Mouse (Mus musculus): ENCODE results near the gene Cfdp1. TPM values are rescaled to one million over a fixed set of nuclear protein-coding genes. Genes with fewer than 3 reads are reported as not detected.

The Cfdp1 gene
- total RNA-seq (2022): 10 to 100 TPM; 62.3 to 84.3 (median 70.8) TPM

GRCm38 (mm10) chr8:111853861-111854501 lies at the start of gene Cfdp1:
Gene Cfdp1, minus strand, starts transcription at chr8:111854291.
- peak; percentile 96 for DNase-seq (ENCODE audit: low spot score in 2 of 2)

- no peak for DNase-seq (ENCODE audit: low spot score in 2 of 2)
Observed at GRCm38 (mm10) chr8:111902080-111902479, 48.0 kb upstream of the Cfdp1 start.

GRCm38 (mm10) chr8:111898586-111898985 lies 44.5 kb upstream of the Cfdp1 start:
- no peak for DNase-seq (ENCODE audit: low spot score in 2 of 2)

DNA sequence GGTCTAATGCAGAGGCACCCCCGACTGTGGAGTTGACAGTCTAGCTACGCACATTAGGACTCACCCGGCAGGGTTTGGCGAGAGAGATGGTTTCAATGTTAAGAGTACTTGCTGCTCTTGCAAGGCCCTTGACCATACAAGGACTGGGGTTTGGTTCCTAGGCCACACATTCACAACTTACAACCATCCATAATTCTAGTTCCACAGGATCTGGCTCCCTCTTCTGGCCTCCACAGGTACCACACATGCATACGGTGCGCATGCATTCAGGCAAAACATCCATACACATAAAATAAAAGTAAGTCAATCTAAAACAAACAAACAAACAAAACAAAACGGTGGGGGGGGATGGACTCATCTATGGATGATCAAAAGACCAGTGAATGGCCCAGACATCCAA lies 40.9 kb upstream of the Cfdp1 start:
- no peak for DNase-seq (ENCODE audit: low spot score in 2 of 2)

- no peak for DNase-seq (ENCODE audit: low spot score in 2 of 2)
Observed at GRCm38 (mm10) chr8:111892615-111893014, 38.5 kb upstream of the Cfdp1 start.

- DNase-seq (ENCODE audit: low spot score in 2 of 2): no peak
Observed at GRCm38 (mm10) chr8:111891983-111892382, 37.9 kb upstream of the Cfdp1 start.

- no peak for DNase-seq (ENCODE audit: low spot score in 2 of 2)
Observed at GRCm38 (mm10) chr8:111890911-111891303, 36.8 kb upstream of the Cfdp1 start.

- DNase-seq (ENCODE audit: low spot score in 2 of 2): no peak
Observed at GRCm38 (mm10) chr8:111889931-111890910, 36.1 kb upstream of the Cfdp1 start.

GRCm38 (mm10) chr8:111888091-111888650 lies 34.1 kb upstream of the Cfdp1 start:
- no peak for DNase-seq (ENCODE audit: low spot score in 2 of 2)

- DNase-seq (ENCODE audit: low spot score in 2 of 2): no peak
Observed at GRCm38 (mm10) chr8:111887479-111887878, 33.4 kb upstream of the Cfdp1 start.

GRCm38 (mm10) chr8:111883615-111884014 lies 29.5 kb upstream of the Cfdp1 start:
- no peak for DNase-seq (ENCODE audit: low spot score in 2 of 2)

DNA sequence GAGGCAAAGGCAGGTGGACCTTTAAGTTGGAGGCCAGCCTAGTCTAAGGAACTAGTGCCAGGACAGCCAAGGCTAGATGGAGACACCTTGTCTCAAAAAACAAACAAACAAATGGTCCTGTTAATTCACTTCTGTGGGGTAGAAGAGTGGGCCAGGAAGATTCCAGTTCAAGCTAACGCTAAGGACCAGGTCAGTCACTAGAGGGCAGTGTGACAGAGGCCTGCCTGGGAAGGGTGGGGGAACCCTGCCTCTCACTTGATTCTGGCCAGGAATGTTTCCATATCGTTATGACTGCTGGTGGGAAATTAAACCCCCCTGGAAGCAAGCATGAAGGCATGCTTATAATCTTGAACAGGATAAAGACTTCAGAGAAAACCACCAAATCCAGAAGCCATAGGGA lies 27.5 kb upstream of the Cfdp1 start:
- peak in 1 of 2 experiments; percentile 16 for DNase-seq (ENCODE audit: low spot score in 2 of 2)

GRCm38 (mm10) chr8:111877711-111878110 lies 23.6 kb upstream of the Cfdp1 start:
- no peak for DNase-seq (ENCODE audit: low spot score in 2 of 2)

DNA sequence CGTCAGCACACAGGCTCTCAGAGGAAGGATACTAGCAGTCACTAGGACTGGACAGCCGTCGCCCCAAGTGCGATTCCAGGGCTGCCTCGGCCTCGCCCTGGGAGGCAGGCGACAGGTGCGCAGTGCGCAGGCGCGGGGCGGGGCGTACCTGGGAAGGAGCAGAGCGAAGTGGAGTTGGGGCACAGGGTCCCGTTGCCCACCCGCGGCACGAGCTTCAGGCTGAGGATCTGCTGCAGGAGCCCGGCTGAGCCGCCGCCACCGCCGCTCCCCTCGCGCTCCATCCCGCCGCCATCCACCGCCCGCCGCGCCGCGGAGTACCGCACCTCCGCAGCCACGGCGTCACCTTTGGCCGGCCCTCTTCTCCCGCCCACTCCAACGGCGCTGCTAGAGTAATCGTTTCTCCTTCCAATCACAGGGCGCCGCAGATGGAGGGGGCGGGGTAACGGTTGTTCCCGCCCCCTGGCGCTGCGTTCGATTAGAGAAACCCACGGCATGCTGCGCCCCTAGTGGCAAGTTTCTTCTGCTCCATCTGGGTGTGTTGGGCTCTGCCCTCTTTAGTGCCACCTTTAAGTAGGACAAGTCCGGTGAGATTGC lies 22.4 kb upstream of the Cfdp1 start, which contains the start of gene Tmem170:
Gene Tmem170 (minus strand): TSS at position 396 of the 594 bp plus-strand sequence.
- DNase-seq (ENCODE audit: low spot score in 2 of 2): peak; percentile 97 to 99

- no peak for DNase-seq (ENCODE audit: low spot score in 2 of 2)
Observed at GRCm38 (mm10) chr8:111875758-111876157, 21.7 kb upstream of the Cfdp1 start.

- no peak for DNase-seq (ENCODE audit: low spot score in 2 of 2)
Observed at GRCm38 (mm10) chr8:111871278-111871677, 17.2 kb upstream of the Cfdp1 start.

GRCm38 (mm10) chr8:111870379-111870778 lies 16.3 kb upstream of the Cfdp1 start:
- DNase-seq (ENCODE audit: low spot score in 2 of 2): no peak

DNA sequence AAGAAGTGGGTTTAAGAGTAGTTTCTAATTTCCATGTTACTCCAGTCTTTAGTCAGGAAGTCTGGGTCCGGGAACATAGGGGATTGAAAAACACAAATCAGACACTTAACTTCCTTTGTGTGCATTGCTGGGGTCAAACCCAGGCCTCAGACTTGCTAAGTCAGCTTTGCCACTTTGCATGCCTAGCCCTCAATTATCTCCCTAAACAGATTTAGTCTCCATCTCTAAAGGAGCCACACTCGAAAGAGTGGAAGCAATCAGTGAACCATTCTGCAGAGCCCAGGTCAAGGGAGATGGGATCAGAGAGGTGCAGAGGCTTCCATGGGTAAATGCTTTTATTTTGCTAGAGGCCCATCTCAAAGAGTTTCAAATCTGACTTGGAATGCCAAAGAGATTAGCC lies 14.6 kb upstream of the Cfdp1 start:
- no peak for DNase-seq (ENCODE audit: low spot score in 2 of 2)

DNA sequence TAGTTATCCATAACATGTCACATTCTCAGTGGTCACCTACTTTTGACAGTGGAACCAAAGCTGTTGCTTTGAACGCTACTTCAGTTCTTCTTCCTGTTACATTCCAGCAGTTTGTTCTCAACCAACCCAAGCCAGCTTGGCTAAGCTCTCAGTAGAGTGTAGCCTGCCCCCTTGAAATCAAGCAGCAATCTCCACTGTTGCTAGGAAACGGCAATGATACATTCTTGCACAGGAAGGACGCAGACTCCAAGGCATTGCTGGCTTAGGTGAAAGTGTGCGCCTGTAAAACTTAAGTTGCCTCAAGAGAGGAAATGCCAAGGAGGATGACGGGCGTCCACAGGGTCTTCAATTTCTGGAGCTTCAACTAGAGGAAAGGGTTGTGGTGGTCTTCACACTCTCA lies 11.8 kb upstream of the Cfdp1 start:
- DNase-seq (ENCODE audit: low spot score in 2 of 2): no peak

DNA sequence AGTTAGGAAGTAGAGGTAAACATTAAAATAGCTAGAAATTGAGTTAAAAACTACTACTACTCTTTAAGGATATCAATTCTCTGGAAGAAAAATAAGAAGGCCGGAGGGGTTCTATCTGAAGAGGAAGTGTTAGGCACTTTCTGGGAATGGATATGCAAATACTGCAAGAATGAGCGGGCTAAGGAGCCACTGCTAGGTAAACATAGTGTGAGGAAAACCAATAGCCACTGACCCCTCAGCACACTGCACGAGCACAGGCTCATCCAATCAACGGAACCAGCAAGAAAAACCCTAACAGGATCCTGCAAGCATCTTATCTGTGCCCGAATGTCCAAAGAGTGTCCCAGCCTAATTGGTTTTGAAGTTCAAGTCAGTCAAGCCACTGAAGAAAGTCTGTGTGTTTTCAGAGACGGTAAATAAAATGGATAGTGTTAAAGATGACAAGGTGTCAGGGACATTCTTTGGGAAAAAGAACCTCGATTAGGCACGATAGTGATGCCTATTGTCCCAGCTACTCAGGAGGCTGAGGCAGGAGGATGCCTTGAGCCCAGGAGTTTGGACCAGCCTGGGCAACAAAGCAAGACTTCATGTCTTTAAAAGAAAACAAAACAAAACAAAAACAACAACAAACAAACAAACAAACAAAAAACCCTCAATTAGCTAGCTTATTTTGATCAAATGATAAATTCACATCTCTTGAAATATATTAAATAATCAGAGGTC lies 11.2 kb upstream of the Cfdp1 start:
- DNase-seq (ENCODE audit: low spot score in 2 of 2): no peak

GRCm38 (mm10) chr8:111864648-111865047 lies 10.6 kb upstream of the Cfdp1 start:
- DNase-seq (ENCODE audit: low spot score in 2 of 2): no peak
